15 mouse cellular contexts compared by ENCODE assay signal in genomic region chr15:85688734-85689133, GRCm38 (mm10). TPM values are rescaled to one million over a fixed set of nuclear protein-coding genes. Genes with fewer than 3 reads are reported as not detected.
DNase-seq lines count a peak whose midpoint lies in the region; ATAC-seq and TF ChIP-seq lines count a peak whose summit lies in the region.
"Had no signal": no experiment of that assay in that cellular context is flagged by ENCODE, and none has a peak within 500 bp of the region (broad histone marks: within the 10 kb centered on the region; RNA-seq: fewer than 3 reads in every experiment).

No protein-coding gene starts in this region.

- ATAC-seq in heart, postnatal 0 days (ENCODE audit: insufficient read depth, low read depth) = no peak
- ATAC-seq in midbrain, embryonic 13.5 days = no peak
- no peak for ATAC-seq in neural tube, embryonic 15.5 days (ENCODE audit: low FRiP score)
- ATAC-seq in erythroblast, adult 5-6 weeks (replicated peaks; ENCODE audit: low FRiP score, poor library complexity, severe bottlenecking) = no peak
- ATAC-seq: forebrain, embryonic 13.5 days had no signal

- no peaks in the 10 kb centered on the region for H3K27me3 ChIP-seq in heart, postnatal 0 days (ENCODE audit: control insufficient read depth, insufficient read depth, low read length)
- H3K27me3 ChIP-seq in heart, embryonic 10.5 days (ENCODE audit: insufficient read depth, poor library complexity, severe bottlenecking) = peaks cover 78% of the 10 kb centered on the region
- peaks cover 4% of the 10 kb centered on the region for H3K27me3 ChIP-seq in midbrain, embryonic 13.5 days
- peaks cover 99% of the 10 kb centered on the region for H3K27me3 ChIP-seq in midbrain, embryonic 10.5 days (ENCODE audit: low read depth, poor library complexity, severe bottlenecking)
- H3K27me3 ChIP-seq in neural tube, embryonic 15.5 days (replicated peaks) = no peaks in the 10 kb centered on the region
- H3K27me3 ChIP-seq: forebrain, embryonic 13.5 days; limb, embryonic 13.5 days had no signal

- peak; percentile 47 to 50 for DNase-seq in cerebellum, adult 18-20 months
- no peak for DNase-seq in cerebellum, adult 11-12 months
- DNase-seq in heart, postnatal 0 days (ENCODE audit: low spot score) = no peak
- DNase-seq in heart, embryonic 10.5 days (ENCODE audit: low spot score) = no peak
- DNase-seq in midbrain, embryonic 10.5 days (ENCODE audit: low spot score) = no peak
- DNase-seq: heart, postnatal 4 days; lung, postnatal 10 days; right cerebral cortex, adult 18-20 months; thymus, adult 18-20 months had no signal

- no peak overlapping the region for H3K4me3 ChIP-seq in heart, postnatal 0 days (ENCODE audit: low read depth, low read length)
- no peak overlapping the region for H3K4me3 ChIP-seq in heart, embryonic 10.5 days
- no peak overlapping the region for H3K4me3 ChIP-seq in midbrain, embryonic 13.5 days (replicated peaks)
- H3K4me3 ChIP-seq in midbrain, embryonic 10.5 days = no peak overlapping the region
- no peak overlapping the region for H3K4me3 ChIP-seq in neural tube, embryonic 15.5 days (replicated peaks)
- H3K4me3 ChIP-seq: forebrain, embryonic 13.5 days; limb, embryonic 13.5 days had no signal

- H3K27ac ChIP-seq in heart, postnatal 0 days (ENCODE audit: low read depth) = 0 out of 2 replicates have a peak overlapping the region, but pooled peaks have one; percentile 15
- no peak overlapping the region for H3K27ac ChIP-seq in heart, embryonic 10.5 days
- peak overlapping the region; percentile 35; the same call in 1 of the 2 replicates for H3K27ac ChIP-seq in midbrain, embryonic 13.5 days
- H3K27ac ChIP-seq in midbrain, embryonic 10.5 days (replicated peaks) = no peak overlapping the region
- peak overlapping the region; percentile 82 for H3K27ac ChIP-seq in neural tube, embryonic 15.5 days (replicated peaks)
- H3K27ac ChIP-seq: forebrain, embryonic 13.5 days had no signal

- 52% methylated on average over 6 of the region's 6 CpGs for WGBS in heart, postnatal 0 days
- 73% methylated on average over 6 of the region's 6 CpGs for WGBS in heart, embryonic 10.5 days
- 56% methylated on average over 6 of the region's 6 CpGs for WGBS in midbrain, embryonic 13.5 days
- WGBS in midbrain, embryonic 10.5 days = 75% methylated on average over 6 of the region's 6 CpGs
- 30% methylated on average over 6 of the region's 6 CpGs for WGBS in neural tube, embryonic 15.5 days

- no peak overlapping the region for H3K4me2 ChIP-seq in heart, postnatal 0 days (ENCODE audit: low read depth, low read length)
- no peak overlapping the region for H3K4me2 ChIP-seq in midbrain, embryonic 13.5 days (replicated peaks)
- H3K4me2 ChIP-seq in neural tube, embryonic 15.5 days = peak overlapping the region; percentile 17; the same call in 1 of the 2 replicates
- H3K4me2 ChIP-seq: forebrain, embryonic 13.5 days; limb, embryonic 13.5 days had no signal

- TF ChIP-seq CTCF in heart, postnatal 0 days (IDR thresholded peaks at IDR 0.05; ENCODE audit: low read depth) = no peak

- H3K9me3 ChIP-seq in heart, postnatal 0 days (replicated peaks; ENCODE audit: control insufficient read depth, low read length) = no peaks in the 10 kb centered on the region
- no peaks in the 10 kb centered on the region for H3K9me3 ChIP-seq in heart, embryonic 10.5 days
- H3K9me3 ChIP-seq in midbrain, embryonic 13.5 days = no peaks in the 10 kb centered on the region
- no peaks in the 10 kb centered on the region for H3K9me3 ChIP-seq in midbrain, embryonic 10.5 days (replicated peaks)
- H3K9me3 ChIP-seq in neural tube, embryonic 15.5 days (replicated peaks) = no peaks in the 10 kb centered on the region
- H3K9me3 ChIP-seq: forebrain, embryonic 13.5 days; limb, embryonic 13.5 days had no signal

- peaks cover 20% of the 10 kb centered on the region for H3K4me1 ChIP-seq in heart, postnatal 0 days (ENCODE audit: control insufficient read depth, insufficient read depth)
- peaks cover 13% of the 10 kb centered on the region for H3K4me1 ChIP-seq in heart, embryonic 10.5 days
- peaks cover 38% of the 10 kb centered on the region for H3K4me1 ChIP-seq in midbrain, embryonic 13.5 days (replicated peaks)
- peaks cover 12% of the 10 kb centered on the region for H3K4me1 ChIP-seq in midbrain, embryonic 10.5 days
- H3K4me1 ChIP-seq in neural tube, embryonic 15.5 days = peaks cover 82% of the 10 kb centered on the region

- no peak for TF ChIP-seq EP300 in heart, postnatal 0 days (IDR thresholded peaks at IDR 0.05; ENCODE audit: low read depth)

- H3K9ac ChIP-seq in heart, postnatal 0 days (replicated peaks; ENCODE audit: low read depth, low read length) = no peak overlapping the region
- H3K9ac ChIP-seq in midbrain, embryonic 13.5 days (replicated peaks) = 0 out of 2 replicates have a peak overlapping the region, but pooled peaks have one; percentile 10
- H3K9ac ChIP-seq in neural tube, embryonic 15.5 days (replicated peaks) = 0 out of 2 replicates have a peak overlapping the region, but pooled peaks have one; percentile 17
- H3K9ac ChIP-seq: forebrain, embryonic 13.5 days; limb, embryonic 13.5 days had no signal

- peaks cover 70% of the 10 kb centered on the region for H3K36me3 ChIP-seq in heart, postnatal 0 days (replicated peaks; ENCODE audit: control insufficient read depth, insufficient read depth, low read length)
- H3K36me3 ChIP-seq in heart, embryonic 10.5 days = no peaks in the 10 kb centered on the region
- peaks cover 36% of the 10 kb centered on the region for H3K36me3 ChIP-seq in midbrain, embryonic 13.5 days
- H3K36me3 ChIP-seq in midbrain, embryonic 10.5 days = no peaks in the 10 kb centered on the region
- peaks cover 36% of the 10 kb centered on the region for H3K36me3 ChIP-seq in neural tube, embryonic 15.5 days

RNA-seq across cellular contexts. Expression of gene Ppara, which starts 46.0 kb away (rescaled TPM):
- total RNA-seq in heart, postnatal 0 days (2014; rRNA removed; ENCODE audit: low replicate concordance) = 11.6 and 18.5 TPM in 2 replicates
- polyA plus RNA-seq in heart, postnatal 0 days (2015; fragmentation: Nextera tagmentation; extraction: Ambion mirVana) = 31.4 and 33.4 TPM in 2 replicates
- polyA plus RNA-seq in heart, embryonic 10.5 days (2016; fragmentation: Nextera tagmentation; extraction: Ambion mirVana) = 0.88 and 2.0 TPM in 2 replicates
- polyA plus RNA-seq in midbrain, embryonic 13.5 days (2015; fragmentation: Nextera tagmentation; extraction: Ambion mirVana) = 0.54 and 0.96 TPM in 2 replicates
- 0.51 and 0.78 TPM in 2 replicates for polyA plus RNA-seq in midbrain, embryonic 10.5 days (2016; fragmentation: Nextera tagmentation; extraction: Ambion mirVana)
- 1.5 and 2.0 TPM in 2 replicates for polyA plus RNA-seq in neural tube, embryonic 15.5 days (2015; fragmentation: Nextera tagmentation; extraction: Ambion mirVana)
- total RNA-seq in erythroblast, adult 5-6 weeks (2015; ENCODE audit: low replicate concordance) = not detected in 2 replicates
- not detected in 2 replicates for total RNA-seq in erythroblast, adult 5-6 weeks (2017; ENCODE audit: low replicate concordance)
- total RNA-seq: granulocyte monocyte progenitor cell, adult 5-6 weeks had no signal

Comparison
In these comparisons a context has a peak if more than half of its experiments do, and no peak if none do; other contexts are left out.
1. DNase-seq: peak in cerebellum, adult 18-20 months (2 of 2); none in cerebellum, adult 11-12 months (single experiment), heart, postnatal 0 days (single experiment), heart, embryonic 10.5 days (single experiment) and midbrain, embryonic 10.5 days (single experiment).
2. H3K27ac ChIP-seq: peak in heart, postnatal 0 days (single experiment), midbrain, embryonic 13.5 days (single experiment) and neural tube, embryonic 15.5 days (single experiment); none in heart, embryonic 10.5 days (single experiment) and midbrain, embryonic 10.5 days (single experiment).
3. RNA of gene Ppara, which starts 46.0 kb away (polyA plus RNA-seq): 31.4 to 33.4 TPM in heart, postnatal 0 days; 1.5 to 2.0 TPM in neural tube, embryonic 15.5 days, 0.54 to 0.96 TPM in midbrain, embryonic 13.5 days, 0.88 to 2.0 TPM in heart, embryonic 10.5 days and 0.51 to 0.78 TPM in midbrain, embryonic 10.5 days; every median in the first group is over 10 times any median in the second.